Mouse (Mus musculus): ENCODE data around the gene Cited4. TPM values are rescaled to one million over a fixed set of nuclear protein-coding genes. Genes with fewer than 3 reads are reported as not detected.
A peak's percentile ranks its signal among the peaks of the same experiment; 100 is the strongest.

The Cited4 gene
- 3.2 and 4.6 TPM in 2 replicates for total RNA-seq (2015)
- 5.6 and 7.5 TPM in 2 replicates for total RNA-seq (2017)

DNA sequence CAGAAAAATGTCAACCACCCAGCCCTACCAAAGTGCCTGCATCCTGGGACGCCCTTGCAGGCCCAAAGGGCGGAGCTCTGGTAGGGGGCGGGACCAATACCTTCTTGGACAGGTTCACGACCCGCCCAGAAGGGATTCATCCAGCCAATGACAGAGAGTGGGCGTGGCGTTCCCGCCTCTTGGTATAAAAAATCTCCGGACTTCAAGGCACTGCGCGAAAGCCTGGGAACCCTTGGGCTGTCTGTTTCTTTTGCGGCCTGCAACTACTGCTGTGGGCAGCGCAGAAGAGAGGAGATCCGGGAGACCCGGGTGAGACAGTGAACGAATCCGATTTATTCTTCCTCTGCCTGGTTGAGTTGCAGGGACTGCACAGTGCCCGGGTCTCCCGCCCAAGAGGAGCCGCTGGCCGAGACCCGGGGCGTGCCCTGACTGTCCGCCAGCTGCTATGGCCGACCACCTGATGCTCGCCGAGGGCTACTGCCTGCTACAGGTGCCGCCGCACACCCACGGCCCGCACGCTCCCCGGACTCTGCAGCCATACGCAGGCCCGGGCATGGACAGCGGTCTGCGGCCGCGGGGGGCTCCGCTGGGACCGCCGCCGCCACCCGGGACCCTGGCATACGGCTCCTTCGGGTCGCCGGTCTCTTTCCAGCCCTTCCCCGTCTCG lies at the start of gene Cited4:
Gene Cited4, plus strand, starts transcription at position 215 of the 667 bp plus-strand sequence.
- ATAC-seq (replicated peaks; ENCODE audit: poor library complexity) = peak; percentile 79

DNA sequence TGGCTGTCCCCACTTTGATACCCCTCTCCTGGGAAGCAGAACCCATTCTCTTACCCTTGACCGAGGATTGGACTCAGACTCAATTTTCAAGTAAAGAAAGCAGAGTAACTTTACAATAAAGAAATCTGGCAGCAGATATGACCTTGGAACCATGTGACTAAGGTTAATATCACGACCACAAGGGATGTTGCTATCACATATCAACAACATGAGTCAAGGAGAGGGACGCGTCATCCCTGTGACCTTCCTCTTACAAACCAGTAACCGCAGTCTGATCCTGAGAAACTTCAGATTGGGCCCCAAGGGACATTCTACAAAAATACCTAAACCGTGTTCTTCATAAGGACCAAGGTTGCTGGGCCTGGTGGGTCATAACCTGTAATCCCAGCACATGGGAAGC lies 38.6 kb upstream of the Cited4 start:
- no peak for ATAC-seq (replicated peaks; ENCODE audit: poor library complexity)

DNA sequence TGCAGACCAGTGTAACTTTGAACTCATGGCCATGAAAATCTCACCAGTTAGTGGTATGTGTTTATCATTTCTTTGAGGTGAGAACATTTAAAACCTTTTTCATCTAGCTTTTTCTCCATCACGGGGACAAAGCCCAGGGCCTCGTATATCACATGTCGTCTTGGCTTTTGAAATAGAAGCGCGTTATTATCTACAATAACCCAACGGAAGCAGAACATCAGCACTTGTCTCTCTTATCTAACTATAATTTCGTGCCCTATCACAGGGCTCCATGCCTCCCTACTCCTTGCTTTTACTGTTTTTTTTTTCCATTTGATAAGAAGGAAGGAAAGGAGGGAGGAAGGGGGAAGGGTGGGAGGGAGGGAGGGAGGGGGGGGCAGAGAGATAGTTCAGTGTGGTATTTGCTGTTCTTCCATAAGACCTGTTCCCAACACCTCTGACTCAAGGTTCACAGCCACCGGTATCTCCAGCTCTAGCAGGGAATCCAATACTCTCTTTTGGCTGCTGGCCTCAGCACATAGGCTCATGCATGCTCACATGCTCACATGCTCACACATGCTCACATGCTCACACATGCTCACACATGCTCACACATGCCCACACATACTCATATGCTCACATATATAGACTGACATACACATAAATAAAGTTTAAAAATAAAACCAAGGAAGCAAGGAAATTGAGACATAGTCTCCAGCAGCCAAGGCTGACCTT lies 36.0 kb upstream of the Cited4 start:
- ATAC-seq (replicated peaks; ENCODE audit: poor library complexity) = peak; percentile 63

DNA sequence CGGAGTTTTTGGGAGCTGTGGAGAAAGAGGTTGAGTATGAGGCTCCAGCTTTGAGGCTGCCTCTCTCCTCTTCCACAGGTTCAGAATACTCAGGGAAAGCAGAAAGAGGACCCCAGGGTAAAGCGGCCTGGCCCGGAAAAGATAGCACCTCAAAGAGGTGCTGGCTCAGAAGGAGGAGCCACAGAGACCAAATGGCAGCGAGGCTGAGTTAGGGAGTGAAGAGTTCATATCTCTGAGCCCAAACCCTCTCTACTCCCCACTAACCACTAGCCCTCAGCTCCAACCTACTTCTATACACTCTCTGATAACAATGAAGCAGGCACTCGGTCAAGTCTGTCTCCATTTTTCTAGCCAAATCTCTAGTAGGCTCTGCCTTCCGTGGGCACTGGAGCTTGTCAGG lies 34.5 kb upstream of the Cited4 start:
- ATAC-seq (replicated peaks; ENCODE audit: poor library complexity) = peak; percentile 81

DNA sequence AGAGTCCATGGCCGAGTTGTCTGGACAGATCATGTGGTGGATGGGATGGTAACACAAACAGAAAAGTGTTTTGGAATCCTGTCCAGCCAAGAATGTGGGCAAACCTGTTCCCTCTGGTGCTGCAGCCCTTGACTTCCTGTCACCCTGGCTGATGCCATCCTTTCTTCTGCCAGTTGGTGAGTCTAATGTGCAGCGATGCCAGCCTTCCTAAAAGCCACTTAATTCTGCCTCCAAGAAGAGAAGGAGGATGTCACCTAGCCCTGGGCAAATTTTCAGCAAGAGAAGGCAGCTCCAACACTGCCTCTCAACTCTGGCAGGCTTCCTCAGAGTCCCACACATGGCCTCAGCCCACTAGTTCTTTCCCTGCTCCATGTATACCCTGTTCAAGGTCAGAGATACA lies 31.0 kb upstream of the Cited4 start:
- ATAC-seq (replicated peaks; ENCODE audit: poor library complexity) = no peak

DNA sequence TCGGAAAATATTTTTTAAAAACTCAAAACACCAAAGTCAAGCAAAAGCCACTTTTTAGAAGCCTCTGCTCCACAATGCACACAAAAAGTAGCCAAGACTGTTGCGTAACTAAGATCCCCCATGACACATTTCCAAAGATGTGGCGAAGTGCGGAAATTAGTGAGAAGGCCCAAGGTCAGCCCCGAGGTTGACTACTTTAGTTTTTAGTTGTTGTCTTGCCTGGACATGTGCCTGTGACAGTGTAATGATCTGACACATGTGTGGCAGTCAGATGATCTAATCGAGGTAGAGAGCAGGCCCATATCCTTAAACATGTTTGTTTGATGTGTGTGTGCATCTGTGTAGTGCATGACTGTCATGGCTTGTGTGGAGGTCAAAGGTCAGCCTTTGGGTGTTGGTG lies 24.4 kb upstream of the Cited4 start:
- ATAC-seq (replicated peaks; ENCODE audit: poor library complexity) = no peak

DNA sequence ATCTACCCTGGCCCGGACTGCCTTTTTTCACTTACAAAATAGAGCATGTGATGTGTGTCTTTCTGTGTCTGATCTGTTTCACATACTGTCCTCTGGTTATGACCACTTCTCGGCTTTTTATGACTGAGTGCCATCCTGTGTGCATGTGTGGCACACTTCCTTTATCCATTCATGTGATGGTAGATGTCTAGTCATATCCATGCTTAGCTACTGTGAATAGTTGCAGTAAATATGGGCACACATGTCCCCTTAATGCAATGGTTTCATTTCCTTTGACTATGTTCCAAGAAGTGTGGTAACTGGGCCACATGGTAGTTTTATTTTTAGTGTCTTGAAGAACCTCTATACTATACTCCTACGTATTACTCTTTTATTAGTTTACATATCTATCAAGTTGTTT lies 22.5 kb upstream of the Cited4 start:
- ATAC-seq (replicated peaks; ENCODE audit: poor library complexity) = peak; percentile 77

DNA sequence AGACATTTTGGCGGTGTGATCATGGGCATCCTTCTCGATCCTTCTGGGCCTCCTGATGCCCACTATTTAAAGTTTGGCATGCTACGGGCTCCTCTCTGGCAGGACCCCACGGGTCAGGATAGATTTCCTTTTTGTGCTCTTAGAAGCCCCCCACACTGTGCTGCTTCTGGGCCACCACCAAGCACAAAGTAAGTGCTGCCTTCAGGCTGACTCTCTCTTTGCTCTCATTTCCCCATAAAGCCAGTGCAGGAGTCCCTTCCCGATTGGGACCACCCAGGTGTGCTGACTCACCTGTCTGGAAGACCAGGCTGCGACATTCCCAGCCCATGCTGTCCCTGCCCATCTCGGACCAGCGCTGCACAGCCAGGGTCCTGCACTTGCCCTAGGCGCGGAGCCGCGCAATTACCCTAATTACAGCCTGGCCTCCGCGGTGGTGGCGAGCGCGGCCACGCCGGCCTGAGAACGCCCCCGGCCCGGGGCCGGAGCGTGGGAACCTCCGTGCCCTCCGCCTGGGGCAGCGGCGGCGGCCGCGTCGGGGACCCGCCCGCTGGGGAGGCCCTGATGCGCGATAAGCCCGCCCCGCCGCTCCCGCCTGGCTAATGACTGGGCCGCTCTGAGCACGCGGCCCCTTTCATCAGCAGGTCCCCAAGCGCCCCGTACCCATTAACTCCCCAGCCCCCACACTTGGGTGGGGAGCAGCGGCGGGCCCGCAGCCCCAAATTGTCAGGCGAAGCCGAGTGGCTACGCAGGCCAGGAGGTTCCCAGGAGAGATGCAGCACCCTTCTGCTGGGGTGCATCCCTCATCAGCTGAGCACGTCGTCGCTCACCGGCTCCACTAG lies 16.8 kb upstream of the Cited4 start:
- ATAC-seq (replicated peaks; ENCODE audit: poor library complexity) = peak; percentile 77

DNA sequence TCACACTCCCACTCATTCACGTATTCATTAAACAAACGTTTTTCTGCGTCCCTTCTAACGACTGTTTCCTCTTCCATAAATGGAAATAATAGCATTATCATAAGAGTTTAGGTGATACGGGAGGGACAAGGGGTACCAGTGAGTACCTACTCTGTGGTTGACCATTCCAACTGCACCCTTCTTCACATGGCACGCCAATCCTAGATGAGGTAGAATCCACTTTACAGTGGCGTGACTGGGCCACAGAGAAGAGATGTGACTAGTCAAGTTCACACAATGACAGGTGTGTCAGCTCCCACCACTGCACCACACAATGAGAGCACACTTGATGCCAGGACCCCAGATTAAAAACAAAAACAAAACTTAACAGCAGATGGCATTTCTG lies 16.2 kb upstream of the Cited4 start:
- no peak for ATAC-seq (replicated peaks; ENCODE audit: poor library complexity)

DNA sequence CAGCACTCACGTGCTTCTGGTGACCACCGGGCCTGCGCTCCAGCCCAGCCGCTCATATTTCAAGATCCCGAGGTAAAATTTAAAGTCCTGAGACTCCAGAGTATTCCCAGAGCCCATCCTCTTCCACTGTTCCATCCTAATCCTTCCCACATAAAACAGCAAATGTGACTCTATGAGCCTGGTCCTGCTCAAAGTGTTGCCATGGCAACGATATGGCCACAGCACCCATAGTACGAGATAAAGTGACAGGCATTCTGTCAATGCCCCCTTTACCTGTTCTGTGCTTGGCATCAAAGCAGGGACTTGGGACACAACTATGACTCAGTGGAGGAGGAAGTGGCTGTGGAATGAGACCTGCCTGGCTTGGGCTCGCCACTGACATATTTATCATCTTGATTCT lies 10.5 kb upstream of the Cited4 start:
- no peak for ATAC-seq (replicated peaks; ENCODE audit: poor library complexity)

DNA sequence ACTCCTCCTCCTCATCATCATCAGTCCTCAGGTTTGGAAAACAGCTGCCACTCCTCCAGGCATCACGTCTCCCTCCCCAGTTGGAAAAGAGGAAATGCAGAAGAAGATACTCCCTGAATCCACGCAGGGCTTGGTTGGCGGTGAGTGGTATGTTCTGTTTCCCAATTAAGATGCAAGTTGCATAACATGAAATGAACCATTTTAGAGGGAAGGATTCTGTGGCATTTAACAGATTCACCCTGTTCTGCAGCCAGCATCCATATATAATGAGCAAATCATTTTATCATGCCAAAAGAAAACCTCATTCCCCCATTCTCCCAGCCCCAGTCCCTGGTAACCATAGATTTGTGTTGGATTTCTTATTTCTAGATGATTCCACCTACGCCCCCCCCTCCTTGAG lies 5.9 kb upstream of the Cited4 start:
- peak; percentile 55 for ATAC-seq (replicated peaks; ENCODE audit: poor library complexity)

DNA sequence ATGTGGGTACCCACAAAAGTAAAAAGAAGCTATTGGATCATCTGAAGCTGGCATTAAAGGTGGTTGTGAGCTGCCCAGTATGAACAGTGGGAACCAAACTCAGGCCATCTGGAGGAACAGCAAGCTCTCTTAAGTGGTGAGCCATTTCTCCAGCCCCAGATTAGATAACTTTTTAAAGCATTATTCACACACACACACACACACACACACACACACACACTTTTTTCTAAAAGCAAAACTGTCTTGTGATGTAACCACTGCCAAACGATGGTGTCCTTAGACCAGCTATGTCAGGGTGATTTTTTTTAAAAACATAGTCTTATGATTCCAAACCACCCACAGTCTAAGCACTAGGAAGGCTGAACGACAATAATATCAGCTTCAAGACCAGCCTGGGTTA lies 1.8 kb upstream of the Cited4 start:
- no peak for ATAC-seq (replicated peaks; ENCODE audit: poor library complexity)

DNA sequence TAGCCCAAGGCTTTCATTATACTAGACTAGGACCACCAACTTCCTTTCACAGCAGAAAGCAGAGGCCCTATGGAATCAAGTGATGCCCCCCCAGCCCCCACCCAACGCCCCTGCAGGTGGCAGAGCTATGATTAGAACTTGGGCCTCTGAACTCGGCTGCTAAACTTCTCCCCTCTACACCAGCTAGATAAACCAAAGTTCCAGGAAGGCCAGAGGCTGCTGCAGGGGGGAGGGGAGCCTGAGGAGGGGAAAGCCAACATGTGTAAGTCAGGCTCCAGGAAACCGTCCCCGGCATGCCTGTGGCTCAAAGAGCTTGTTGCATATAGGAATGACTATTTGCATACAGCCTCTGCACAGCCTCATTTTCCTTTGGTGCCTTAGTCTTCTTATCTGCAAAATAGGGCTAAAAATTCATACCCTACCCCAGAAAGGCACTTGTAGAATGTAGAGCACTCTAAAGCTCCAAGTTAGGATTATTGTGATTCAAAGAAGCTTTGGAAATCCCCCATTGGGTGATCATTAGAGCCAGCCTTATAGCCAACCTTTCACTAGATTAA lies 1.1 kb upstream of the Cited4 start:
- 0 out of 2 replicates have a peak, but pooled peaks have one; percentile 2 for ATAC-seq (replicated peaks; ENCODE audit: poor library complexity)

DNA sequence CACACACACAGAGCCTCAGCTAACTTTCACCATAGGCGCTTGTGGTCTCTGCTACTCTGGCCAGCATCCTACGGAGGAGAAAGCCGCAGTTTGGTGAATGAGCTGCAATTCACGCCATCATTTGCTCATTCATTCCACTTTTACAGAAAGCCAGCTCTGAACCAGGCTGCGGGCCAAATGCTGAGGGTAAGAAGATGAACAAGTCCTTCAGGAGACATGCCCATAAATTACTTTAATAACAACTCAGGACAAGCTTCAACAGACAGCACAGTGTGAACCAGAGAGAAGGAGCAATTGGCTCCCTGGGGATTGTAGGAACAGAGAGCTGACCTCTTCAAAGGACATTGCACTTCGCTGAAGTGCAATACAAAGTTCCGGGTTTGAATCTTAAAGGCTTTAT lies 590 bp upstream of the Cited4 start:
- ATAC-seq (replicated peaks; ENCODE audit: poor library complexity) = no peak

DNA sequence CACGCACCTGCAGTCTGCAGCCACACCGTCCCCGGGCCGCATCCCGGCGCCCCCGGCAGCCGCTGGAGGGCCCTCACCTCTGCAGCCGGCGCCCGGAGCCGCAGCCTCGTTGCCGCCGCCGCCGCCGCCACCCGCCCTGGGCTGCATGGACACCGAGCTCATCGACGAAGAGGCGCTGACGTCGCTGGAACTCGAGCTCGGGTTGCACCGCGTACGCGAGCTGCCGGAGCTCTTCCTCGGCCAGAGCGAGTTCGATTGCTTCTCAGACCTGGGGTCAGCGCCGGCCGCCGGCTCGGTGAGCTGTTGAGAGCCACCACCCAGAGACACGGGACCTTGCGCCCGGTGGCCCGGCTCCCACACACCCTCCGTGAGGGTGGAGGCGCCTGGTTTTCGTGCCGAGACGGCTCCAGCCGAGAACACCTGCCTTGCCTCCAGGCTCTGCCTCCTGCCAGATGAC lies 701 bp downstream of the Cited4 start:
- ATAC-seq (replicated peaks; ENCODE audit: poor library complexity) = peak; percentile 23

DNA sequence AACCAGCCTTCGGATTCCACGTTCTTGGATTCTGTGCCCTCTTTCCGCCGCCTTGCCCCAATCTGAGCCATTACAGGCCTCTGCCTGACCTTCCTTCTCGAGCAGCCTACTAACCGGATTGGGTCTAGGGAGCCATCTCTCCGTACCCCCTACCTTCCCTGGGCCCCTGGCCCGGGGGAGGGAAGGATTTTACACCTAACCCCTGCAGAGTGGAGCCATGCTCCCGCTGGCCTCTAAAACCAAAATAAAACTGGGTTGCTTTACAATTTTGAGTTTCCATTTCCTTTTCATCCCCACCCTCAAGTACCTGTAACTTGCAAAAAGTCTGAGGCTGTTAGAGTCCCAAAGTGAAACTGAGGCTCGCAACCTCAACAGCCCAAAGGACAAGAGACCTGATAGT lies 1.2 kb downstream of the Cited4 start:
- ATAC-seq (replicated peaks; ENCODE audit: poor library complexity) = no peak

DNA sequence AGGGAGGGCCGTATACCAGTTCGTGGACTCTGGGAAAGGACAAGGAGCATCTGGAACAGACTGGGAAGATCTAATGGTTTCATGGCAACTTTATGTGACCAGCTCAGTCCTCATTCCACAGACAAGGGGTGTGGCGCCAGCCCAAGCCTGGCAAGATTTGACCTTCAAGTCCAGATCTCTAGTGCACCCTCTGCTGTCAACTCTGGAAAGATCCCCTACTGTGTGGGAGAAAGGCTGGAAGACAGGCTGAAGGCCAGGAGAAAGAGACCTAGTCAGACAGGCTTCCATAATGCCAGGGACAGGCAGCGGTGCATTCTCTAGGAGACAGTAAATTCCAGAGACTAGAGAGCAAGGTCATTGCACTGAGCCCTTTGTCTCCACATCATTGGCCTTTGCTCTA lies 2.2 kb downstream of the Cited4 start:
- no peak for ATAC-seq (replicated peaks; ENCODE audit: poor library complexity)

DNA sequence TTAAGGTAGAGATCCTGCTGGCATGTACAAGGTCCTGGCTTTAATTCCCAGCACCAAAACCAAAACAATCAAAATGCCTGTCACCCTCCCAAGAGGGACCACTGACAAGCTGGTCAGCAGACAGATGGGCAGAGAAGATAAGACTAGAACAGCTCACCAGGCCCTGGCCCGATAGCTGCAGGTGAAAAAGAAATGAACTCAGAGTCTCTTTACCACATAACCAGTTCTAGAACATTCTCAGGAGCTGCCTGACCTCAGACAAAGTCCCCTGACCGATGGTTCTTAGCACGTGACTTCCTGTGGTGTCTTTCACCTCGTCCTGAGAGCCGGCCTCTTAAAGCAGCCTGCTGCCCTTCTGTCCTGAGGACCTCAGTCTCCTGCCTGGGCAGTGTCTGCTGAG lies 3.2 kb downstream of the Cited4 start:
- ATAC-seq (replicated peaks; ENCODE audit: poor library complexity) = no peak

DNA sequence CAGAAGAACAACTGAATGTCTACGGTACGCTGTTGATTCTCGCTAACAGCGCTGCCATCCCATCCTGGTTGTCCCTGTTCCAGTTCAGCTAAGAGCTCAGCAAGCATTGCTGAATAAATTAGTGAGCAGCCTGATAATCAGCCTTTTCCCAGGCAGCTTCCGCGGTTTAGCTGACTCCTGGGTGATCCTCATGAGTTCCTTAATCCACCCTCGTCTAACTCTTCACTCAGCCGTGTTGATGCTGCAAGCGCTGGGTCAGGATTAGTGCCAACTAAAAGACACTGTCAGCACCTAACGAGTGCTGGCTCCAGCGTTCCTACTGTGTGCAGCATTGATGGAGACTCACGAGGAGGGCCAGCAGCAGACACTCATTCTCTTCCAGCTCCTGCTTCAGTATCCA lies 4.7 kb downstream of the Cited4 start:
- ATAC-seq (replicated peaks; ENCODE audit: poor library complexity) = no peak

DNA sequence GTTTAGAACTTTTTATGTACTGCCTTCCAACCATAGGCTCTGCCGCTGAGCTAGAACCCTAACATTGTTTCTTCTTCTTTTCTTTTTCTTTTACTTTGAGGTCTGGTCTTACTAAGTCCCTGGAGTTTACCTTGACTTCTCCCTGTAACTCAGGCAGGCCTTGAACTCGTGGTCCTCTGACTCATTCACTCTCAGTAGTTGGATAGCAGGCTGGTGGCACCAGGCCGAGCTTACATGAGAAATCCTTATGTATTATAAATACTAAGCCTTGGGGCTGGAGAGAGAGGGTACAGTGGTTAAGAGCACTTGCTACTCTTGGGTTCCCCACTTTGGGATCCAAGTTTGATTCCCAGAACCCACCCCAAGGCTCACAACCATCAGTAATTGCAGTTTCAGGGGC lies 7.2 kb downstream of the Cited4 start:
- ATAC-seq (replicated peaks; ENCODE audit: poor library complexity) = no peak

DNA sequence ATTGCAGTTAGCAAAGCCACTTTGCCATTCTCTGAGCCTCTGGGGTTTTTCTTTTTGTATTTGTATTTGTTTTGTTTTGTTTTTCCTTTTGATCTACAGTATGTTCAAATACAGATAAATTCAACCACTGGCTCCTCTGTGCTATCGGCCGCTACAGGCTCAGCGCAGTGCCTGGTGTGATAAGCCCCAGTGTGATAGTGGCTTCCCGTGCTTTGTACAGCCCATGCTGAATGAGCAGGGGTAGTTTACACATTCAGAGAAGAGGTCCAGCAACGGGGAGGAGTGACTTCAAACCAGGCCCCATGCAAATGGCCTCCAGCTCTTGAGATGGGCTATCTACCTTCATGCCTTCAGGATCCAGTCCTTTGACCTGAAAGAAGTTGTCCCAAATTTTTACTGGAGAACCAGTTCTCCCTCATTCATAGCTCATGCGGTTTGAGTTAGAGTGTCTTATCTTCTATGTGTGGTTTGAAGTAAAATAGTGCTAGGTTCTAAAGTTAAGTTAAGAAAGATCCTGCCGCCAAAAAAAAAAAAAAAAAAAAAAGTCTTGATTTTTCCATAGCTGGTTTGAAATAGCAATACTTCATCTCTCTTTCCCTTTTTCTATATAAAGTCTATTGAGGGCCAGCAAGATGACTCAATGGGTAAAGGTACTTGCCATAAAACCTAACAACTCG lies 8.5 kb downstream of the Cited4 start:
- ATAC-seq (replicated peaks; ENCODE audit: poor library complexity) = peak; percentile 91
